Mouse (Mus musculus) CH12.LX (cell line): ENCODE data around the gene Mark2. TPM values are rescaled to one million over a fixed set of nuclear protein-coding genes. Genes with fewer than 3 reads are reported as not detected.

Experiments
- DNase-seq: peaks from one replicate; pipeline ENCODE4 v3.0.0-alpha.2; 2013; ENCODE audit errors: extremely low read depth
- H3K27ac ChIP-seq: 2 replicates; pipeline ENCODE4 v1.5.1; 2012; ENCODE audit warnings: low read depth, mild to moderate bottlenecking, control low read depth, moderate library complexity; ENCODE audit not compliant: insufficient read depth
- H3K27me3 ChIP-seq: replicated peaks from 2 replicates; pipeline ENCODE3; 2012; ENCODE audit warnings: inconsistent platforms
- H3K36me3 ChIP-seq, 2 experiments: replicated peaks in 1 of 2; 2 replicates each; pipeline versions ENCODE3 to v1.6.1; 2012; ENCODE audit warnings: inconsistent platforms in 1 of 2, low read length in 1 of 2, mild to moderate bottlenecking in 1 of 2, mixed read lengths in 1 of 2, moderate library complexity in 1 of 2; ENCODE audit not compliant: control insufficient read depth in 1 of 2, insufficient read depth in 1 of 2
- H3K4me1 ChIP-seq, 2 experiments: 2 replicates each; pipeline ENCODE4 v1.6.1; 2012; ENCODE audit warnings: inconsistent platforms in 1 of 2, moderate library complexity in 1 of 2; ENCODE audit not compliant: insufficient read depth in 2 of 2, control insufficient read depth in 1 of 2
- H3K4me2 ChIP-seq: 2 replicates; pipeline ENCODE4 v1.6.1; 2012; ENCODE audit warnings: low read depth, mild to moderate bottlenecking, control low read depth; ENCODE audit not compliant: poor library complexity, insufficient read depth, severe bottlenecking
- H3K4me3 ChIP-seq, 3 experiments: fragments of 150-350 bp in 1 of 3; sonication (generic) in 1 of 3; replicated peaks in 1 of 3; 2 replicates each; pipeline versions ENCODE3 to v1.5.1; 2011 to 2012; ENCODE audit warnings: low read depth in 2 of 3, low read length in 2 of 3, mild to moderate bottlenecking in 2 of 3, moderate library complexity in 2 of 3, control low read depth in 1 of 3, improper control_type of control experiment in 1 of 3, inconsistent platforms in 1 of 3, mixed read lengths in 1 of 3; ENCODE audit not compliant: poor library complexity in 1 of 3
- H3K79me2 ChIP-seq: replicated peaks from 2 replicates; pipeline ENCODE4 v1.6.1; 2012; ENCODE audit warnings: mild to moderate bottlenecking, moderate library complexity; ENCODE audit not compliant: control insufficient read depth, poor library complexity, insufficient read depth, severe bottlenecking; ENCODE audit errors: extremely low read depth
- H3K9ac ChIP-seq: 2 replicates; pipeline ENCODE4 v1.6.1; 2012; ENCODE audit warnings: low read depth, mild to moderate bottlenecking, control low read depth, moderate library complexity; ENCODE audit not compliant: insufficient read depth
- H3K9me3 ChIP-seq: replicated peaks from 2 replicates; pipeline ENCODE3; 2012; ENCODE audit warnings: low read length, inconsistent platforms, mixed read lengths
- BHLHE40 ChIP-seq: IDR thresholded peaks from 2 replicates; pipeline ENCODE4 v1.6.1; 2011; ENCODE audit warnings: mild to moderate bottlenecking, low read depth, low read length, improper control_type of control experiment
- CHD1 ChIP-seq: IDR thresholded peaks from 2 replicates; pipeline ENCODE4 v1.6.1; 2012; ENCODE audit warnings: low read depth, low read length, improper control_type of control experiment, inconsistent platforms
- CHD2 ChIP-seq: IDR thresholded peaks from 2 replicates; pipeline ENCODE4 v1.6.1; 2011; ENCODE audit warnings: low read length, improper control_type of control experiment
- HCFC1 ChIP-seq: IDR thresholded peaks from 2 replicates; pipeline ENCODE4 v1.6.1; 2012; ENCODE audit warnings: low read depth, mild to moderate bottlenecking, inconsistent platforms, low read length, improper control_type of control experiment
- JUN ChIP-seq: IDR thresholded peaks from 2 replicates; pipeline ENCODE4 v1.6.1; 2011; ENCODE audit warnings: low read depth, mild to moderate bottlenecking, low read length, improper control_type of control experiment, moderate library complexity; ENCODE audit not compliant: insufficient read depth
- JUND ChIP-seq: conservative IDR thresholded peaks from 2 replicates; pipeline ENCODE4 v1.6.1; 2011; ENCODE audit warnings: low read depth, low read length, improper control_type of control experiment
- KAT2A ChIP-seq: IDR thresholded peaks from 2 replicates; pipeline ENCODE4 v1.6.1; 2012; ENCODE audit warnings: low read length, improper control_type of control experiment, inconsistent platforms; ENCODE audit not compliant: insufficient replicate concordance
- MAFK ChIP-seq: IDR thresholded peaks from 2 replicates; pipeline ENCODE4 v1.6.1; 2011; ENCODE audit warnings: low read length, improper control_type of control experiment; ENCODE audit not compliant: insufficient replicate concordance
- MAX ChIP-seq: IDR thresholded peaks from 2 replicates; pipeline ENCODE4 v1.6.1; 2011; ENCODE audit warnings: low read length, improper control_type of control experiment
- MYC ChIP-seq: IDR thresholded peaks from 2 replicates; pipeline ENCODE4 v1.6.1; 2011; ENCODE audit warnings: low read depth, mild to moderate bottlenecking, improper control_type of control experiment, low read length
- NELFE ChIP-seq: IDR thresholded peaks from 2 replicates; pipeline ENCODE4 v1.6.1; 2011; ENCODE audit warnings: low read depth, low read length, improper control_type of control experiment
- NRF1 ChIP-seq: IDR thresholded peaks from 2 replicates; pipeline ENCODE4 v1.6.1; 2014; ENCODE audit warnings: low read depth, mild to moderate bottlenecking, inconsistent platforms, low read length, improper control_type of control experiment, moderate library complexity
- PAX5 ChIP-seq: IDR thresholded peaks from 2 replicates; pipeline ENCODE4 v1.6.1; 2012; ENCODE audit warnings: low read length, inconsistent platforms, mixed read lengths
- POLR2AphosphoS2 ChIP-seq: IDR thresholded peaks from 2 replicates; pipeline ENCODE4 v1.6.1; 2011; ENCODE audit warnings: low read depth, low read length, improper control_type of control experiment
- RCOR1 ChIP-seq: conservative IDR thresholded peaks from 2 replicates; pipeline ENCODE4 v1.6.1; 2012; ENCODE audit warnings: low read depth, mild to moderate bottlenecking, inconsistent platforms, low read length, improper control_type of control experiment
- SIN3A ChIP-seq: IDR thresholded peaks from 2 replicates; pipeline ENCODE4 v1.6.1; 2012; ENCODE audit warnings: low read length, improper control_type of control experiment, inconsistent platforms
- SMC3 ChIP-seq: IDR thresholded peaks from 2 replicates; pipeline ENCODE4 v1.6.1; 2011; ENCODE audit warnings: low read depth, low read length, improper control_type of control experiment
- TCF12 ChIP-seq: IDR thresholded peaks from 2 replicates; pipeline ENCODE4 v1.6.1; 2014; ENCODE audit warnings: low read depth, mild to moderate bottlenecking, inconsistent platforms, low read length, improper control_type of control experiment
- USF1 ChIP-seq: IDR thresholded peaks from 2 replicates; pipeline ENCODE4 v1.6.1; 2014; ENCODE audit warnings: low read depth, mild to moderate bottlenecking, inconsistent platforms, low read length, improper control_type of control experiment
- USF2 ChIP-seq: conservative IDR thresholded peaks from 2 replicates; pipeline ENCODE4 v1.6.1; 2011; ENCODE audit warnings: low read depth, low read length, improper control_type of control experiment
- ZKSCAN1 ChIP-seq: IDR thresholded peaks from 2 replicates; pipeline ENCODE4 v1.6.1; 2012; ENCODE audit warnings: low read depth, inconsistent platforms, low read length, improper control_type of control experiment, borderline replicate concordance
- ZMIZ1 ChIP-seq: IDR thresholded peaks from 2 replicates; pipeline ENCODE4 v1.6.1; 2012; ENCODE audit warnings: low read depth, mild to moderate bottlenecking, inconsistent platforms, low read length, improper control_type of control experiment
- dilution Hi-C: fragments of 300-500 bp; cut with MboI; formaldehyde crosslinking; loops from 2 replicates; pipeline ENCODE4 v1.14.3; 2020; ENCODE audit warnings: low sequenced_read_pairs; ENCODE audit not compliant: extremely low pct_unique_long_range_greater_than_20kb, extremely low pct_ligation_motif_present
- in situ Hi-C: fragments of 300-500 bp; cut with MboI; formaldehyde crosslinking; loops from 3 replicates; pipeline ENCODE4 v1.14.3; 2019; ENCODE audit warnings: low sequenced_read_pairs, low pct_ligation_motif_present, low pct_unique_long_range_greater_than_20kb, mixed read lengths
- polyA plus RNA-seq: library from polyadenylated mRNA; unstranded; fragments of >175 nt; gene quantifications from 2 replicates; pipeline ENCODE4 v1.2.1, GENCODE M21; 2012; ENCODE audit warnings: low read depth; ENCODE audit not compliant: insufficient read length
- total RNA-seq, 2 experiments: library from RNA; depleted of rRNA; stranded (reverse); fragments of 300-350 nt in 1 of 2; fragments of >200 nt in 1 of 2; gene quantifications; 2 replicates each; pipeline ENCODE4 v1.2.3; 2012 to 2014

Gene Mark2
- total and polyA plus RNA-seq, 3 experiments = 8.1 to 34.4 (median 19.0) TPM

DNA sequence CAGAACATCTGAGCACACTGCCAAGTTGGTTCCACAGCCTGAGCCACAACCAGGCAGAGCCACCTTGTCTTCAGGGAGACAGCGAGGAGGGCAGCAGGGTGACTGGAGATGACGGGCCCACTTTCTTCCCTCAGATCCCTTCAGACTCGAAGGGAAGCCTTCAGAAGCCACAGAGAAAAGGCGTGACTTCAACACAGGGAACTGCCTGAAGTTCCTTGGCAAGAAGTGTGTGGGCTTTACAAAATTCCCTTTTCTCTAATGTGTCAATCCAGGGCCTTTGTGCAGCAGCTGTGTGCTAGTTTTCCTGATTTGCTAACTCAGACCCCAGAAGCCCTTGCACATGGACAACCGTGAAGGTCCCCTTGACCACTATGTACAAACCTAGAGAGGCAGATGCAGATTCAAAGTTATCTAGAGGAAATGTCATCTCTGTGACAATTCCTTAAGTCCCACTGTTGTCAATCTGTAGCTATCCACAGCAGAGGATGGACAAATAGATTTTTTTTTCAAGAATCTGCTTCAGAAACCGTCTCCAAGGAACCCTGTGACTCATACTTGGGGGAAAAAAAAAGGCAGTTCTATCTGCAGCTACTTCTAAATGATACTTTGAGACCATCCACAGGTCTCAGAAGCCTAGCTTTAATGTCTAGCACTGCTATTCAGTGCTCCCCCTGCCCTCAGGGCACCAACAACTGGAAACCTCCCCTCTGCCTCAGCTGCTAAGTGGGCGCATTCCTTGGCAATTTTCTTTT lies 49.5 kb downstream of the Mark2 start:
- Histone ChIP-seq H3K79me2 (peaks cover 31% of the 10 kb centered on the region), H3K27ac (no peak overlapping the region), H3K9ac (no peak overlapping the region), H3K9me3 (no peaks in the 10 kb centered on the region), H3K4me1 (peaks cover 18 to 65% of the 10 kb centered on the region in 2 experiments), H3K4me3 (no peak overlapping the region), H3K27me3 (no peaks in the 10 kb centered on the region), H3K4me2 (no peak overlapping the region), H3K36me3 (peaks cover 14 to 60% of the 10 kb centered on the region in 2 experiments)
- DNase-seq = no peak
- TF ChIP-seq MYC (no peak), SMC3 (no peak), NRF1 (no peak), TCF12 (no peak), MAX (no peak), JUN (no peak)
- in situ Hi-C loops (no loop called here), dilution Hi-C loops (no loop called here)

DNA sequence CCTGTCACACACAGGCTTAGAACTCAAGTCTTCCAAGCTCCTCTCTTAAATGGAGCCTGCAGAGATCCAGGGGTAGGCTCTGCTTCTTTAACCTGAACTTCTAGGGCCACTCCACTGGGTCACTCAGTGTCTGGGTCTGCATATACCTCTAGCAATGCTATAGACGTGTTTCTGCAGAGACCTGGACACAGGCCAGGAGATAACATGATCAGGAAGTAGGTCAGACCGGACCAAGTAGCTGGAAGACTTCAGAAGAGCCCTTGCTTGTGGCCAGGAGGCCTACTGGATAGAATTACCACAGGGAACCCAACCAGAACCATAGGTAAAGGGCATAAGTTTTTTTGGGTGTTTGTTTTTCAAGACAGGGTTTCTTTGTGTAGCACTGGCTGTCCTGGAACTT lies 51.9 kb downstream of the Mark2 start:
- no peak for DNase-seq
- dilution Hi-C loops = no loop called here
- peaks cover 27% of the 10 kb centered on the region for H3K79me2 ChIP-seq
- TF ChIP-seq NELFE (no peak), MYC (no peak), KAT2A (no peak), PAX5 (no peak), POLR2AphosphoS2 (no peak), USF1 (no peak), ZKSCAN1 (no peak), ZMIZ1 (no peak), MAFK (no peak), CHD2 (no peak), TCF12 (no peak), CHD1 (no peak), USF2 (no peak), NRF1 (no peak), JUND (no peak), HCFC1 (no peak), RCOR1 (no peak), BHLHE40 (no peak), SMC3 (no peak), SIN3A (no peak)
- TF ChIP-seq, all 38 proteins: peak for 0
- Histone ChIP-seq H3K9me3 (no peaks in the 10 kb centered on the region), H3K4me2 (no peak overlapping the region), H3K27me3 (no peaks in the 10 kb centered on the region), H3K9ac (no peak overlapping the region; the same call in 1 of the 2 replicates), H3K36me3 (peaks cover 35 to 78% of the 10 kb centered on the region in 2 experiments), H3K4me3 (no peak overlapping the region), H3K27ac (no peak overlapping the region), H3K4me1 (peaks cover 13 to 60% of the 10 kb centered on the region in 2 experiments)
- in situ Hi-C loops = no loop called here
